Mouse (Mus musculus) spleen, adult 2 months (tissue): ENCODE measurements around the gene Irx4.

Experiments used
- CTCF ChIP-seq: fragments of 200-500 bp; IDR thresholded peaks from 2 replicates; pipeline ENCODE4 v1.5.1; 2011; ENCODE audit warnings: mild to moderate bottlenecking, inconsistent platforms; ENCODE audit not compliant: insufficient read depth, insufficient read length, insufficient replicate concordance; ENCODE audit errors: extremely low read depth
- POLR2A ChIP-seq: fragments of 200-500 bp; IDR thresholded peaks from 2 replicates; pipeline ENCODE4 v1.6.1; 2011; ENCODE audit warnings: low read depth, low read length, inconsistent platforms

DNA sequence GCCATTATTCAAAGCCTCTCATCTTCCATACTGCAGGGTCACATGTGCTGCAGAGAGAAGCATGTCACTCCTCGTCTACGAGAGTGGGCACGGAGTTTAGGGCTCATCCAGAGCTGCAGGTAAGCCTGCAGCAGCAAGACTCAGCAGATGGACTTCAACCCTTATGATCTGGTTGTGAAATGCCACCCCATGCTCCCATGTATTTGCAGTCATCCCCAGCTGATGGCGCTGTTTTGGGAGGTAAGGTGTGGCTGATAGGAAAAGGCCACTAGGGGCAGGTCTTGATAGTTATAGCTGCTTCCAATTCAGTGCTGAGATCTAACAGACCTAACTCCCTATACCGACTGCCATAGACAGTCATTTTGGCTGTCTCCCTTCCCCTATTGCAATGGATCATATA, 8.3 kb upstream of the Irx4 start:
- TF ChIP-seq CTCF (no peak), POLR2A (no peak)
